Mouse (Mus musculus) liver, embryonic 16.5 days (tissue): Measurements from ENCODE around the gene Slc5a4b. TPM values are rescaled to one million over a fixed set of nuclear protein-coding genes. Genes with fewer than 3 reads are reported as not detected.
A peak's percentile ranks its signal among the peaks of the same experiment; 100 is the strongest.

Experiments
- ATAC-seq: fragments of 200-750 bp; cut with Nextera tagmentation; 2 replicates; pipeline ENCODE4 v1.8.0; 2017; ENCODE audit warnings: low read depth, mild to moderate bottlenecking, moderate number of reproducible peaks, moderate library complexity
- H3K27ac ChIP-seq: fragments of 300-500 bp; sonication (generic); 2 replicates; pipeline ENCODE4 v1.5.1; 2014; ENCODE audit warnings: mild to moderate bottlenecking, low read length
- H3K27me3 ChIP-seq: fragments of 300-500 bp; sonication (generic); 2 replicates; pipeline ENCODE4 v1.6.1; 2014; ENCODE audit warnings: low read depth, low read length, mixed read lengths; ENCODE audit not compliant: control insufficient read depth, insufficient read depth
- H3K36me3 ChIP-seq: fragments of 300-500 bp; sonication (generic); 2 replicates; pipeline ENCODE4 v1.6.1; 2014; ENCODE audit warnings: mild to moderate bottlenecking; ENCODE audit not compliant: control insufficient read depth, insufficient read depth
- H3K4me1 ChIP-seq: fragments of 300-500 bp; sonication (generic); 2 replicates; pipeline ENCODE4 v1.6.1; 2014; ENCODE audit warnings: low read depth, low read length, mixed read lengths; ENCODE audit not compliant: control insufficient read depth
- H3K4me2 ChIP-seq: fragments of 300-500 bp; sonication (generic); 2 replicates; pipeline ENCODE4 v1.6.1; 2014; ENCODE audit warnings: low read depth, low read length, mixed read lengths
- H3K4me3 ChIP-seq: fragments of 300-500 bp; sonication (generic); 2 replicates; pipeline ENCODE4 v1.5.1; 2014; ENCODE audit warnings: low read depth, mild to moderate bottlenecking, low read length
- H3K9ac ChIP-seq: fragments of 300-500 bp; sonication (generic); 2 replicates; pipeline ENCODE4 v1.6.1; 2014; ENCODE audit warnings: low read depth, low read length
- H3K9me3 ChIP-seq: fragments of 300-500 bp; sonication (generic); replicated peaks from 2 replicates; pipeline ENCODE4 v1.6.1; 2016; ENCODE audit warnings: low read length; ENCODE audit not compliant: control insufficient read depth
- WGBS: fragments of 180-500 bp; shearing (Covaris S2); extraction: QIAGEN DNeasy Blood & Tissue Kit; methylation state at CpG from one replicate; pipeline ENCODE4 v1.1.7; 2014; ENCODE audit not compliant: insufficient replicate concordance; 5-methylcytosine and 5-hydroxymethylcytosine counted together
- polyA plus RNA-seq: library from polyadenylated mRNA; unstranded; fragments of >200 nt; fragmentation: Nextera tagmentation; extraction: Ambion mirVana; gene quantifications from 2 replicates; pipeline ENCODE4 v1.2.1, GENCODE M21; 2015

Gene Slc5a4b
- polyA plus RNA-seq, 1 experiment from 2014 or later: 0.11 TPM

- Histone ChIP-seq H3K27ac (no peak overlapping the region), H3K27me3 (no peaks in the 10 kb centered on the region), H3K4me1 (no peaks in the 10 kb centered on the region), H3K4me2 (no peak overlapping the region), H3K9ac (no peak overlapping the region), H3K9me3 (no peaks in the 10 kb centered on the region), H3K36me3 (no peaks in the 10 kb centered on the region), H3K4me3 (no peak overlapping the region)
- ATAC-seq: no peak
- 71% methylated on average over 11 of the region's 11 CpGs for WGBS
Observed at GRCm38 (mm10) chr10:76051860-76052259, 58.9 kb downstream of the Slc5a4b start.

- ATAC-seq: peak; percentile 67
- no peaks in the 10 kb centered on the region for H3K36me3 ChIP-seq
- no peaks in the 10 kb centered on the region for H3K4me1 ChIP-seq
- no peak overlapping the region for H3K9ac ChIP-seq
- H3K27ac ChIP-seq: no peak overlapping the region
- H3K4me2 ChIP-seq: no peak overlapping the region
- H3K4me3 ChIP-seq: no peak overlapping the region
- no peaks in the 10 kb centered on the region for H3K27me3 ChIP-seq
- no peaks in the 10 kb centered on the region for H3K9me3 ChIP-seq
- 42% methylated on average over 6 of the region's 6 CpGs for WGBS
Observed at GRCm38 (mm10) chr10:76048967-76049366, 61.8 kb downstream of the Slc5a4b start.

- Histone ChIP-seq H3K27me3 (no peaks in the 10 kb centered on the region), H3K4me2 (peak overlapping the region; percentile 13; the same call in 1 of the 2 replicates), H3K9me3 (no peaks in the 10 kb centered on the region), H3K9ac (no peak overlapping the region), H3K27ac (peak overlapping the region; percentile 84), H3K36me3 (no peaks in the 10 kb centered on the region), H3K4me3 (no peak overlapping the region), H3K4me1 (no peaks in the 10 kb centered on the region)
- peak; percentile 80 for ATAC-seq
- 26% methylated on average over 5 of the region's 5 CpGs for WGBS
Observed at GRCm38 (mm10) chr10:76047182-76047869, 63.4 kb downstream of the Slc5a4b start.

GRCm38 (mm10) chr10:76046754-76047153 is 64.0 kb downstream of the Slc5a4b start:
- peak; percentile 55 for ATAC-seq
- H3K4me3 ChIP-seq: no peak overlapping the region
- no peaks in the 10 kb centered on the region for H3K9me3 ChIP-seq
- H3K9ac ChIP-seq: no peak overlapping the region
- peak overlapping the region; percentile 13; the same call in 1 of the 2 replicates for H3K4me2 ChIP-seq
- H3K27me3 ChIP-seq: no peaks in the 10 kb centered on the region
- no peaks in the 10 kb centered on the region for H3K36me3 ChIP-seq
- WGBS: 5% methylated on average over 1 of the region's 1 CpGs
- peak overlapping the region; percentile 84 for H3K27ac ChIP-seq
- no peaks in the 10 kb centered on the region for H3K4me1 ChIP-seq

- no peaks in the 10 kb centered on the region for H3K9me3 ChIP-seq
- H3K4me3 ChIP-seq: no peak overlapping the region
- H3K9ac ChIP-seq: no peak overlapping the region
- peaks cover 2% of the 10 kb centered on the region for H3K36me3 ChIP-seq
- no peak overlapping the region for H3K4me2 ChIP-seq
- no peaks in the 10 kb centered on the region for H3K4me1 ChIP-seq
- peak overlapping the region; percentile 37; the same call in 1 of the 2 replicates for H3K27ac ChIP-seq
- no peak for ATAC-seq
- 46% methylated on average over 5 of the region's 5 CpGs for WGBS
- no peaks in the 10 kb centered on the region for H3K27me3 ChIP-seq
Observed at GRCm38 (mm10) chr10:76045343-76045742, 65.4 kb downstream of the Slc5a4b start.

GRCm38 (mm10) chr10:76036962-76037361 is 73.8 kb downstream of the Slc5a4b start:
- Histone ChIP-seq H3K27me3 (no peaks in the 10 kb centered on the region), H3K4me3 (no peak overlapping the region), H3K27ac (no peak overlapping the region), H3K4me1 (peaks cover 10% of the 10 kb centered on the region), H3K9me3 (no peaks in the 10 kb centered on the region), H3K4me2 (no peak overlapping the region), H3K36me3 (peaks cover 29% of the 10 kb centered on the region), H3K9ac (no peak overlapping the region)
- no peak for ATAC-seq
- 64% methylated on average over 5 of the region's 5 CpGs for WGBS

- H3K36me3 ChIP-seq: peaks cover 26% of the 10 kb centered on the region
- H3K9me3 ChIP-seq: no peaks in the 10 kb centered on the region
- no peak for ATAC-seq
- no peak overlapping the region for H3K4me3 ChIP-seq
- no peak overlapping the region for H3K9ac ChIP-seq
- H3K27ac ChIP-seq: no peak overlapping the region
- peaks cover 14% of the 10 kb centered on the region for H3K4me1 ChIP-seq
- H3K27me3 ChIP-seq: no peaks in the 10 kb centered on the region
- no peak overlapping the region for H3K4me2 ChIP-seq
Observed at GRCm38 (mm10) chr10:76035277-76035676, 75.5 kb downstream of the Slc5a4b start.

GRCm38 (mm10) chr10:76034001-76034600 is 76.7 kb downstream of the Slc5a4b start:
- peak overlapping the region; percentile 70; the same call in 1 of the 2 replicates for H3K4me2 ChIP-seq
- no peak for ATAC-seq
- H3K9ac ChIP-seq: no peak overlapping the region
- 70% methylated on average over 8 of the region's 8 CpGs for WGBS
- no peak overlapping the region for H3K27ac ChIP-seq
- H3K36me3 ChIP-seq: peaks cover 14% of the 10 kb centered on the region
- H3K4me1 ChIP-seq: peaks cover 14% of the 10 kb centered on the region
- H3K9me3 ChIP-seq: no peaks in the 10 kb centered on the region
- H3K27me3 ChIP-seq: no peaks in the 10 kb centered on the region
- H3K4me3 ChIP-seq: no peak overlapping the region

GRCm38 (mm10) chr10:76033119-76033455 is 77.7 kb downstream of the Slc5a4b start:
- Histone ChIP-seq H3K27ac (peak overlapping the region; percentile 65), H3K27me3 (no peaks in the 10 kb centered on the region), H3K4me1 (peaks cover 14% of the 10 kb centered on the region), H3K9ac (peak overlapping the region; percentile 84), H3K4me2 (peak overlapping the region; percentile 70), H3K9me3 (no peaks in the 10 kb centered on the region), H3K4me3 (peak overlapping the region; percentile 85), H3K36me3 (peaks cover 5% of the 10 kb centered on the region)
- 15% methylated on average over 7 of the region's 7 CpGs for WGBS
- ATAC-seq: no peak
